Mouse (Mus musculus) layer of hippocampus, adult 18-20 months (tissue): ENCODE measurements around the gene Pard3. TPM values are rescaled to one million over a fixed set of nuclear protein-coding genes. Genes with fewer than 3 reads are reported as not detected.

ENCODE experiments used
- DNase-seq, 2 experiments: peaks; one replicate each; pipeline ENCODE4 v3.0.0; 2022; ENCODE audit warnings: low spot score in 2 of 2
- long read RNA-seq: library from polyadenylated mRNA; stranded (forward); transcript quantifications from one replicate; pipeline ENCODE4 v2.0.0, GENCODE M21; 2021
- total RNA-seq, 2 experiments: library from RNA; stranded (reverse); gene quantifications; 2 replicates each; pipeline ENCODE4 v1.2.3; 2021

Pard3 gene
- 10 to 100 TPM; 23.7 to 24.4 TPM for total RNA-seq
- long read RNA-seq, full-length matches to known transcripts, result 1 of 11 reads
- long read RNA-seq, partial matches to known transcripts, result 4 of 11 reads
- long read RNA-seq, other reads (novel, unspliced or antisense), result 6 of 11 reads

DNA sequence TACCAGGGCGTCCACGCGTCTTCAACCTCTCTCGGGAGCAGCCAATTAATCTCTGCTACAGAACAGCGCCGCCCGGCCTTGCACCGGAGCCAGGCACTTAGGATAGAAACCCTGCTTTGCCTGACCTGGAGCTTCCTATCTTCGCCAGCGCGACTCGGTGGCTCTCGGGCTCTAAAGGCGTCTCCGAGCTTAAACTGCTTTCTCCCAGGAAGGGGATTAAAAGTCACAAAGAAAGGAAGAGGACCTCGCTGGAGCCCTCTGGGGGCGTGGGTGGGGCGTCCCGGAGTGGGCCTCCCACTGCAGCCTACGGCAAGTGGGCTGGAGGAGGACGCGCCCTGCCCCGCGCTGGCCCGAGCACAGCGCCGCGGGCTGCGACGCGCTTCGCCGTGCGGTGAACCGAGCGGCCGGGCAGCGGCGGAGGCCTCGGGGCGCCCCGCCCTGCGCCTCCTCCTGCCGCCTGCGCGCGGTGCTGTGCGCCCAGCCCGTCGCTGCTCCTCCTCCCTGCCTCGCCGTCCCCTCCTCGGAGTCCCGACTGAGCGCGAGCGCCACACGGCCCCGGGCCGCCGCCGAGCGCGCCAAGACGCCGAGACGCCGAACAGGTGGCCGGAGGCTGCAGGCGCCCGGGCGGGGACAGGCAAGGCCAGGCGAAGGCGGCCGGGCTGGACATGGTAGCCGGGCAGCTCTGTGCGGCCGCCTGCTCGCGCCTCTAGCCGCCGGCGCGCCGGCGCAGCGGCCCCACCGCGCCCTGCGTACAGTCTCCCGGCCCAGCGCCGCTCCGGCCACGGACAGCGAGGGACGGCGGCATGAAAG is at the start of gene Pard3:
Gene Pard3, plus strand, starts transcription at position 343 of the 810 bp plus-strand sequence.
- peak; percentile 49 to 69 for DNase-seq

DNA sequence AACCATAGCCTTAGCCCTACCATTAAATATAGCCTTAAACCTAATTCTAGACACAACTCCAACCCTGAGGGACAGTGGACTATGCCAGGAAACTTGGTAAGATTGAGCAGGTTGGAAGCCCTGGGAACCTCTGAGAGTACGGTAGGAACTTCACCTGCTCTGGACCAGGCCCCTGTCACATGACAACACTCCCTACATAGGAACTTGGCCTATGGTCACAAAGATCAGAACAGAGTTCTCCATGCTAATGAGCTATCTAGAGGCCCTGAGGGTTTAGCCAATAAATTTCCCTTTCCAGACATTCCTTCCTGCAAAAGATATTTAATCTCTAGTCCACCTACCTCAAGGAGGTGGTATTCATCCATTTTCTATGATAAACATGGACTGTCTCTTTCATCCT is 41.9 kb upstream of the Pard3 start:
- no peak for DNase-seq

DNA sequence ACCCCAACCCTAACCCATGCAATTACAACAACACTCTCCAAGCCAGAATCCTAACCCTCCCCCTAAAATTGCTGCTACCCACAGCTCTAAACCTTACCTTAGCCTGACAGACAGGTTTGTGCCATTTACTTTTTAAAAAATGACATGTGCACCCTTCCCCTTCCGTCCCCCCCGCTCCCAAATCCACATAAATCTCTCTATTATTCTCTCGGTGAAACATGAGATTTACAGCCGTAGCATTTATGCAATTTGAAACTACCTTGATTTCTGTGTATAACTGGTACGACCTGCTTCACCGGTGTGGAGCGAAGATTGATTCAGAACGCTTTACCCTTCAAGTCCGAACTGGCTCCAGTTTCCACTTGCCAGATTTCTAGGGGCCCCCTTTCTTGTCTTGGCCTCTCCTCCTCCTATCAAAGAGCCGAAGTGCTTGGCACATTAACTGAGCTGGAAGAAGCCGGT is 38.4 kb upstream of the Pard3 start:
- DNase-seq, result no peak

DNA sequence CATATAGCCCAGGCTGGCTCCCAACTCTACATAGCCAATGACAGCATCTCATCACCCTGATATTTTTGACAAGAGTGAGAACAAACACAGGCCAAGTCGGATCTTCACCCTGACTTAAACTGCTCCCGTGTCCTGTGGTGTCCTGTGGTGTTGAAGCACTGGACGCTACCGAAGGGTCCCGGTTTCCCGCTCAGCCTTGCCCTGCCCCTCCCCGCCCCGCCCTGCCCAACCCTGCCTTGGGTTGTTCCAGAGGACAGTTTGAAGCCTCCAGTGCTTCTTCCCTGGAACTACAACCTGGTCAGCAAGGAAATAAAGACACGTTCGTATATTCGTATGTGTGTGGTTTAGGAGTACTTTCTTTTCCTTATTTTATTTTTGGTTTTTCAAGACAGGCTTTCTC is 37.9 kb upstream of the Pard3 start:
- no peak for DNase-seq

DNA sequence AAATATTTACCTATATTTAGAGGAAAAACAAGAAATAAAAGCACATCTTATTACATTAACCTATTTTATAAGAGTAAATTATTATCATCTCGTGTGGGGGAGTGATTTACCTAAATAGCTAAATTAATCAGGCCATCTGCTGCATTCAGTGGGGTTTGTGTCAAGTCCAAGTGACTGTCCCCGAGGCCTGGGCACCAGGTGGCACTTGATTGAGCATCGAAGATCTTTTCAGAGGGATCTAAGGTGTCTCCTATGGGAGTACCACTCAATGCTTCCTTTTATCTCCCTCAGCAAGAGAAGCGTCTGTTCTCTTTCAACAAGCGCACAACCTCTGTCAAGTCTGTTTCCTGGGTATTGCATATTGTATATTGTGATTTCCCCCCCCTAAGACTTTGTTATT is 32.2 kb upstream of the Pard3 start:
- DNase-seq, result no peak

DNA sequence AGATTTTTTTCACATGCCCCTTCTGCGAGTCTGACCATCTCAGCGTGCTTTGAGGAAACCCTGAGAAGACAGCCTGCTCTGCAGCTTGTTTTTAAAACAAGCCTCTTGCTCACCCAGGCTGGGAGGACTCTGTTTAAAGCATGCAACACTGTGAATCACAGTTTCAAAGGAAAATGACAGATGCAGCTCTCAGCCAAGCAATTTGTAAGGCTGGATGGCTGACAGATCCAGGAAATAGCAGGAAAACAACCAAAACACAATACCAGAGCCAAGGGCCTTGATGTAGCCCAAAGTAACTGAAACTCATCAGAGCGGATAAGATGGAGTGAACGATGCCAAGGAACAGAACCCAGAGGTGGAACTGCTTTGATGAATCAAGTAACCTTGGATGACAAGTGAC is 24.8 kb upstream of the Pard3 start:
- DNase-seq, result peak; percentile 72 to 83

DNA sequence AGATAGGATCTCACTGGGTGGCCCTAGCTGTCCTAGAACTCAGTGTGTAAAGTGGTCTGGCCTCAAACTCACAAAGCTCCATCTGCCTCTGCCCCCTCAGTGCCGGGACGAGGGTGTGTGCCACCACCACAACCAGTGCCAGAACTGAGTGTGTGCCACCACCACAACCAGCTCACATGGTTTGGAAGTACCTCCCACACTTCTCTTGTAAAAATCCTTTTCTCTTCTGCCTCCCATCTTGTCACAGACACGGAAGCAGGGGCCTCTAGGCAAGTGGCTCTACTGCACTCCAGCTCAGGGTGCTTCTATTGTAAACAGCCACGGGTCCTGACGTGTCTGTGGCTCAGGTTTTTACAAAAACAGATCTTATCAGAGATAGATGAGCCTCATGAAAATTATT is 13.7 kb upstream of the Pard3 start:
- no peak for DNase-seq

DNA sequence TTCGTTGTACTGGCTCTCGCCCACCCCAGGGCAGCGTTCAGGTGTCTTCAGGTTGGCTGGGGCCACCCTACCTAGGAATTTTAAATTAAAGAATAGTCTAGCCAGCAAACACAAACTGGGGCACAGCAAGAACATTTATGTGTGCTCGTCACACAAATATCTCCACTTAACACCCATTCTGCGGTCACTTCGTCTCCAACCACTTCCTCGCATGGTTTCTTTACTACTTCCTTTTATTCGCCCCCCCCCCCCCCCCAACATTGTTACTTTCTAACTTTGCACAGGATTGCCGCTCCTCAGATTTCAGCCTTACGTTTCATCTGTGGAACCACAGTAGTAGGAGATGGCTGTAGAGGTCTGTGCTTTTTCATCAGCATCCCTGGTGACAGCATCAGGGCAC is 11.6 kb upstream of the Pard3 start:
- DNase-seq, result no peak

DNA sequence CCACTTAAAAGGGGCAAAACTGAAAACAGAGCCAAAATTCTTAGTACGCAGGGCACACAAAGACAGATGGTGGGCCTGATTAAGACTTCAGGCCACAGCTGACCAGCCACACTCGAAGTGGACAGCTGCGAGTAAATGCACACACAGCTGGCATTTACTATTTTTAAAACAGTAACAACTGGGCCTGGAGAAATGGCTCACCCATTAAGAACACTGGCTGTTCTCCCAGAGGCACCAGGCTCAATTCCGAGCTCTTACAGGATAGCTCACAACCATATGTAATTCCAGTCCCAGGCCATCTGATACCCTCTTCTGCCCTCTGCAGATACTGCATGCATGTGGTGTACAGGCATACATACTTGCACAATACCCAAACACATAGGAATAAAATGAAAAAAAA is 8.6 kb upstream of the Pard3 start:
- no peak for DNase-seq

DNA sequence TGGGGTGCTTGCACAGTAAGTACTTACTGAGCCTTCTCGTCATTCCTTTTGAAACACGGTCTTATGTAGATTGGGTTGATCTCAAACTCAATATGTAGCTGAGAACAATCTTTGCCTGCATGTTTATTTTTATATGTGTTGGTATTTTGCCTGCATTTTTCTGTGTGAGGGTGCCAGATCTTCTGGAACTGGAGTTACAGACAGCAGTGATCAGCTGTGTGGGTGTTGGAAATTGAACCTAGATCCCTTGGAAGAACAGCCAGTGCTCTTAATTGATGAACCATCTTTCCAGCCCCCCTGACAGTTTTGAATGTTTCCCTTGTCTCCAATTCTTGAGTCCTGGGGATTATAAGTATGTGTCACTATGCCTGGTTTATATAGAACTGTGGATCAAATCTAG is 4.9 kb upstream of the Pard3 start:
- DNase-seq, result peak in 1 of 2 experiments; percentile 56

DNA sequence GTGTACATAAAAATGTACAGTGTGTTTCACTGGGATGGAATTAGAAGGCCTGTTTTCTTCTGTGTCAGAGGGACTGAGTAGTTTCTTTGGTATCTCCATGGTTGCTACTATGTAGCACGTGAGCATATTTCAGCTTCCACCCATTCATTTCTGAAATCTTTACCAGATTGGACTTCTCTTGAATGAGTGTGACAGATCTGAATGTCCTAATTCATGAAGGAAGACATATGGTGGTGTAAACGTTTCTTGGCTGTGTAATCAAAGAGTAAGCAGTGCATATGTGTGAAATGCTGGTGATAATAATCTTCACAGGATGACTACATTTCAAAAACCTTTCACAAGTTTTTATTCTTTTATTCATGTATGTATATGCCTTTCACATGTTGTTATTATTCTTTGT is 3.9 kb upstream of the Pard3 start:
- DNase-seq, result peak in 1 of 2 experiments; percentile 45

DNA sequence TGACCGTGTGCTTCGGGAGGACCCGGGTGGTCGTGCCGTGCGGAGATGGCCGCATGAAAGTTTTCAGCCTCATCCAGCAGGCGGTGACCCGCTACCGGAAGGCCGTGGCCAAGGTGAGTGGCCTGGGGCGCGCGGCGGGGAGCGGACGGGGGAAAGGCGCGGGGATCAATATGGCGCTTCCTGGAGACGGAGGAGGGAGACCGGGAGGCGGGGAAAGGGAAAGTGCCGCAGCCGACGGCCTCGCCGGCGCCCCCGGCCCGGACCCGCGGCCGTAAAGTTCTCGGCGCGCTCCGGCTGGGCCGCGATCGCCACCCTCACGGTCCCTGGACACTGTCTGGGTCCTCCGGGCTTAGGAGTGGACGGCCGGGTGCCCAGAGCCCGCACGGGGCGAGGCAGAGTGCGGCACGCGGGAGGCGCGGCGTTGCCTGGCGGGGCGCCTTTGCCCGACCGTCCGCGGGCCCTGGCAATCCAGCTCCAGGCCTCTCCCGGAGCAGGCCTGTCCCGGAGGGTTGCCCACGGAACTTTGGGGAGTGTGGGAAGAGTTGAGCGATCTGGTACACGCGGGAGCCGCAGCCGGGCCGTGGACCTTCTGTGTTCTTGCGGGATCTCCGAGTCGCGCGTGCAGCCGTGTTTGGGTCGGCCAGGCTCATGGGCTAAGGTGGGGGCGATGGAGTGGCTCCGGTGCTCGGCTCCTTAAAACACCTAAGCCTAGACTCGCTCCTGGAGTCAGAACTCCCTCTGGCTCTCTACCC is 844 bp downstream of the Pard3 start:
- peak in 1 of 2 experiments; percentile 34 for DNase-seq

DNA sequence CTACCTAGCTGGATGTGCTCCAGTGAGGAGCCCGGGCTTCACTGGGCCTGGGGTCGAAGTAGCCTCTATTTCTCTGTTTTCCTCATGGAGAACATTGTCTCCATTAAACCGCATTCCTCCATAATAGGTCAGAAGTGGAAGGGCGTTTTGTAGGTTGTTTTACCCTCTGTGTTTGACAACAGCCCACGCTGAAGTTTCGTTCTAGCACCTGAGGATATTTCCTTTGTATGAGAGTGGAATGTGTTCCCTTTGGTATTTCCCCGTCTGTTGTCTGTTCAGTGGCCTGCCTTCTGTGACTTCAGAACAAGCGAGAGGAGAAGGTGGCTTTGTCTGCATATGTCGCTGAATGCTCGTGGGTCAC is 1.4 kb downstream of the Pard3 start:
- no peak for DNase-seq

DNA sequence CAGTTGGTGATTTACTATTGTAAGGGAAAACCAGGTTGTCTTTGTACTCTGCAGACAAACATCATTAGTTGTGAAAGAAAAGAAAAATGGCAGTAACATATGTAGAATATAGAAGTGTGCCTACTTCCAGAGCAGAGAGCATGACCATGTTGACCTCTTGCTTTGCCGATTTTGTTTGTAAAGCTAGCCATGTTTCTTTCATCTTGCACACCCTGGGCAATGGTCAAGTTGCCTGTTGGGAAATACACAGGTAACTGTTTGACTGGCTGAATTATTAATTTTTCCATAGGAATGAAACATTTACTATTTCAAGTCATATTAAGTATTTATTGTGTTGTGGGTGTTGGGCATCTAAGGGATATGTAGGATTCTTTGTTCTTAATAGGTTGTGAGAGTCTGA is 2.1 kb downstream of the Pard3 start:
- DNase-seq, result no peak

DNA sequence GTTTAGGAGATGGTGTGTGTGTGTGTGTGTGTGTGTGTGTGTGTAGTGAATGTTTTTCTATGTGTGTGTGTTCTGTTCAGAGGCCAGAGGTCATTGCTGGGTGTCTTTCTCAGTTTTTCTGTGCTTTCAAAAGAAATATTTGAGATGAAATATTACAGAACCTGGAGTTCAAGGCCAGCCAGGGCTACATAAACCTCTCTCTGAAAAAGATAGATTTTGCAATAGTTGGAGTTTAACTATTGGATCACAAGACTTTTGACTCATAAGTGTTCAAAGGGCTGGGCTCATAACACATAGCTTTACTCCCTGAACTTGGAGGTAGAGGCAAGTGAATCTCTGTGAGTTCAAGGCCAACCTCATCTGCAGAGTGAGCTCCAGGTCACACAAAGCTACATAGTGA is 2.8 kb downstream of the Pard3 start:
- DNase-seq, result no peak

DNA sequence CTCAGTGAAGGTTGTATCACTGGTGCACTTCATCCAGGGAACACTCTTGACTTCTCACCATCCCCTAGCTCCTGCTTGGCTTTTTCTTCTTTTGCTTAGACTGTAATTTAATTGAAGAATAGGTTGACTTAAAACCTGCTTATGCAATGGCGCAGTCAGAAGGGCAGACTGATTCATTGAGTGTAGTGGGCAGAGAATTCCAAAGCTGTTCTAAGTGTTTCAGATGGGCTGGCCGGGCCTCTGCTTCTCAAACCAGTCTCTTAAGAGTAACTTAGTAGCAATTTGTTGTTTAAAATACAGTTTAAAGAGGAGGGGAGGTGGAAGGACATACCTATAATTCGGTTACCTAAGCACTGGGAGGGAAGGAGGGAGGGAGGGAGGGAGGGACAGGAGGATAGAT is 5.0 kb downstream of the Pard3 start:
- DNase-seq, result no peak

DNA sequence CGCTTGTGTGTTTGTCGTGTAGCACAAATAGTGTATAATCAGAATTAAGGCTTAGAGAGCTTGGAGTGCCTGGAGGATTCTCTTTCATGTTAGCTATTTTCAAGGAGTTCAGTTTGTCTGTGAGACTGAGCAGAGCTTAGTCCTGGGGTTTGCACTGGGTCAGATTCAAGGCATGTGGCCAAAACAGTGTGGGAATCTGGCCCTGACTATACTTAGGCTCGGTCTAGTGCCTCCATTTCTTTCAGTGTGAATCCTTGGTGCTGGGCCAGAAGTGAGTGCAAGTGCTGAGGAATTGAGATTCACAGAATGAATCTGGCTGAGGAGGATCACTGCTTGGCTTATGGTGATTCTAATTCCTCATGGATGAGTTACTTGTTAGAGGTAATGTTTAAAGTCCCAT is 6.5 kb downstream of the Pard3 start:
- DNase-seq, result no peak

DNA sequence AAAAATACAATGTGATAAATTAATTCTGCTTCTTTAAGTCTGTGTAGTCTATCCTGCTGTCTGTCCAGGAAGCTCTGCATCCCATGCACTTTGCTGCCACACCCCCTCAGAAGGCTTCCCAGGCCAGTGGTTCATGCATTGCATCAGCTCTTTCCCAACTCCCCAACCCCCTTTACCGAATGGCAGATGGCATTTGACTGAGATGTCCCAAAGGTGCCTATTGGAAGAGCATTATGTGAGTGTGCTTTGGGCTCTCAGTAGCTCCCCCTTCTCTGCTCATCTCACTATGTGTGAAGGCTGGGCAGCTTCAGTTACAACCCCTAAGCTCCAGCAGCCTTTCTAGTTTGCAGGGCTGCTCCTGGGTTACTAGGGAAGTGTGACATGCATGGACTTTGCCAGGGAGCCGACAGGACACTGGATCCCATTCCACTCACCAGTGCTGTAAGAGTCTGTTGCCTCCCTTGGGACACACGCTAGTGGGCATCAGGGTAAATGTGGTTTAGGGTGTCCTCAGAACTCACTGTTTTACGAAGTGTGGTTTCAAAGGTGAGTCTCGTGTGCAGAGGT is 9.4 kb downstream of the Pard3 start:
- DNase-seq, result no peak

DNA sequence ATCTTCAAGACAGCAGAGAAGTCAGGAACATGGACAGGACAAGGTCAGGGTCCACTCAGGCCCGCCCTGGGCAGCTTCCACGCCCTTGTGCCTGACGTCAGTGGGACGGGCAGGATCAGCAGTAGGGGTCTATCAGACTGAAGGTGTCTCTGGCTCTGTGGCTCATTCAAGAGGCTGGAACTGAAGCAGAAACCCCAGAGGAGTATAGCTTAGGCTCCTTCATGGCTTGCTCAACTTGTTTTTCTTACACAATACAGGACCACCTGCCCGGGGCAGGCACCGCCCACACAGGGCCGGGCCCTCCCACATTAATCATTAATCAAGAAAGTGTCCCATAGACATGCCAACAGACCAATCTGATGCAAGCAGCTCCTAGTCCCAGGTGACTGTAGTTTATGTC is 12.8 kb downstream of the Pard3 start:
- no peak for DNase-seq

DNA sequence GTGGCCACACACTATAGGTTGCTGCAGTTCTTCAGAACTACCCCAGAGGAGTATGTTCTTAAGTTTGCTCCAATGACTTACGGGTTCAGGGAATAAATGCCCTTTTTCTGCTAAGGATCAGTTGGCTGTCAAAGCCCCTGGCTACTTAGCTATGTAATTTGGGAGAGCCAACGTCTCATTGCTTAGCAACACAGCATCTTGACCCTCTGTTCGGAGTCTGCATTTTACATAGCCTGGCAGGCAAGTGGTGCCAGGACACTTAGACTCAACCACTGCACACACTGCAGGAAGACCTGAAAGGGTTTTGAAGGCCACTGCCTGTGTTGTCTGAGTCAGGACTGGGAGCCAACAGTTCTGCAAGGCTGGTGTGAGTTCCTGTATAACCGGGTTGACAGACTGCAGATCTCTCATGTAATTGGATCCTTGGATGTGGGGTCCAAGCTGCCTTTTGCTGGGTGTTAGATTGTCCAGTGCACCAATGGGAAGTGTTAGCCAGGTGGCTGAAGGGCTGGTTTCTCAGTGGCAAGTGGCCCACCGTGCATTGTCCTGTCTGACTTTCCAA is 15.6 kb downstream of the Pard3 start:
- no peak for DNase-seq

DNA sequence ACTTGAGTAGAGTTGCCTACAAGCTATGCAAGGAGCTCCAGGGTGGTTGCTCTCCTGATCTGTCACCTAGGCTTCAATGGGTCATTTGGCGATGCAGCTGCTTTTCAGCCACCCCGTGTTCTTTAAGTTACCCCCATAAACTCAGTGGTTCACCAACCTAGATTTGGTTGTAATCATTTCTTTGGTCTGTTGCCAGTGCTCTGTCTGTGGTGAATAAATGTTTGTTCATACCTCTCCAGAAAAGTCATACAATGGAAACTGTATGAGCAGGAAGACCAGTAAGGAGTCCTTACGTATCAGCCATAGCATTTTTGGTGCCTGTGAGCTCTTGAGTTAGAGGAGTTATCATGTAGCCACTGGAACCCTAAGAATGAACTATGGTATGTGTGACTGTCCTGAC is 17.6 kb downstream of the Pard3 start:
- no peak for DNase-seq

DNA sequence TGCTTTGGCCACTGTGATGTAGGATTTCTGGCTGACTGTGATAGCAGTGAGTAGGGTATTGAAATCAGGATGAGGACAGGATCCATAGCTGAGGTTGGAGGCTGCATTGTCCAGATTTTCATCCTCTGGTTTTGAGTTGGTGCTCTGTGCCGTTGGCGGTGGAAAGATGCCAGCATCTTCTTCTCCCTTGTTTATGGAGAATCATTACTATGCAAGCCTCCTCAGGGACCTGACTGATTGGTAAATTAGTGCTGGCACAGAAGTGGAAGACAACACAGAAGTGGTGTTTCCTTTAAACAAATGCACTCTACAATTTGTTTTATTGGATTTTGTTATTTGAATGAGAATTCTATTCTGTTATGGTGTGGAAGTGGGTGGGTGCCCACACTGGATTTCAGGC is 18.8 kb downstream of the Pard3 start:
- no peak for DNase-seq
